Mouse (Mus musculus) spleen, adult 2 months (tissue): ENCODE results near the gene Cxcr5.

Source experiments
- CTCF ChIP-seq: fragments of 200-500 bp; IDR thresholded peaks from 2 replicates; pipeline ENCODE4 v1.5.1; 2011; ENCODE audit warnings: mild to moderate bottlenecking, inconsistent platforms; ENCODE audit not compliant: insufficient read depth, insufficient read length, insufficient replicate concordance; ENCODE audit errors: extremely low read depth
- POLR2A ChIP-seq: fragments of 200-500 bp; IDR thresholded peaks from 2 replicates; pipeline ENCODE4 v1.6.1; 2011; ENCODE audit warnings: low read depth, low read length, inconsistent platforms

GRCm38 (mm10) chr9:44497624-44498377, 63.9 kb downstream of the Cxcr5 start:
- TF ChIP-seq CTCF: no peak
- TF ChIP-seq POLR2A: no peak
